Mouse (Mus musculus) pancreas, adult 10 weeks (tissue): ENCODE measurements around the gene Eif1. TPM values are rescaled to one million over a fixed set of nuclear protein-coding genes. Genes with fewer than 3 reads are reported as not detected.

ENCODE experiments used
- polyA plus RNA-seq: library from polyadenylated mRNA; stranded (reverse); fragments of 350-450 nt; fragmentation: Illumina TruSeq; extraction: RNeasy Lipid Tissue Mini Kit (QIAGEN cat#74804); gene quantifications from one replicate; pipeline ENCODE4 v1.2.3, GENCODE M21; 2015; ENCODE audit warnings: low read depth, low replicate concordance; ENCODE audit not compliant: insufficient read depth

The Eif1 gene
- 260 TPM for polyA plus RNA-seq

GRCm38 (mm10) chr11:100319492-100320171 lies at the start of gene Eif1:
Eif1 (plus strand) TSS chr11:100319885.

GRCm38 (mm10) chr11:100333944-100334457 lies 14.3 kb downstream of the Eif1 start, which contains the start of gene Gast:
Gast (plus strand) TSS chr11:100334407.

GRCm38 (mm10) chr11:100355972-100356818 lies 36.5 kb downstream of the Eif1 start, which contains the start of gene Hap1:
Hap1 (minus strand) TSS chr11:100356128.

Other genes with a start within 250 kb of the Eif1 start
- not detected for gene Krt32, start 231.7 kb upstream of the Eif1 start, polyA plus RNA-seq
- not detected for gene Krt35, start 223.6 kb upstream of the Eif1 start, polyA plus RNA-seq
- not detected for gene Krt36, start 214.3 kb upstream of the Eif1 start, polyA plus RNA-seq
- not detected for gene Krt13, start 198.3 kb upstream of the Eif1 start, polyA plus RNA-seq
- not detected for gene Krt15, start 184.0 kb upstream of the Eif1 start, polyA plus RNA-seq
- 42.4 TPM for gene Krt19, start 171.2 kb upstream of the Eif1 start, polyA plus RNA-seq
- gene Krt9, start 126.6 kb upstream of the Eif1 start, polyA plus RNA-seq, result not detected
- gene Krt14, start 112.3 kb upstream of the Eif1 start, polyA plus RNA-seq, result 1.7 TPM
- not detected for gene Krt16, start 71.0 kb upstream of the Eif1 start, polyA plus RNA-seq
- gene Krt17, start 58.9 kb upstream of the Eif1 start, polyA plus RNA-seq, result not detected
- gene Krt42, start 50.0 kb upstream of the Eif1 start, polyA plus RNA-seq, result not detected
- not detected for gene Gast, start 14.5 kb downstream of the Eif1 start, polyA plus RNA-seq
- gene Hap1, start 36.2 kb downstream of the Eif1 start, polyA plus RNA-seq, result 10.5 TPM
- 26.4 TPM for gene Jup, start 77.9 kb downstream of the Eif1 start, polyA plus RNA-seq
- gene P3h4, start 95.0 kb downstream of the Eif1 start, polyA plus RNA-seq, result 14.3 TPM
- 7.2 TPM for gene Fkbp10, start 95.8 kb downstream of the Eif1 start, polyA plus RNA-seq
- gene Nt5c3b, start 121.9 kb downstream of the Eif1 start, polyA plus RNA-seq, result 17.9 TPM
- not detected for gene Klhl10, start 122.0 kb downstream of the Eif1 start, polyA plus RNA-seq
- 2.5 TPM for gene Klhl11, start 152.9 kb downstream of the Eif1 start, polyA plus RNA-seq
- gene Acly, start 208.1 kb downstream of the Eif1 start, polyA plus RNA-seq, result 43.7 TPM
- gene Ttc25, start 225.7 kb downstream of the Eif1 start, polyA plus RNA-seq, result 1.3 TPM